Mouse (Mus musculus): ENCODE data around the gene Dusp27. TPM values are rescaled to one million over a fixed set of nuclear protein-coding genes. Genes with fewer than 3 reads are reported as not detected.

Gene Dusp27
- polyA plus RNA-seq, 1 experiment: not detected

GRCm38 (mm10) chr1:166123751-166124150 is 4.0 kb downstream of the Dusp27 start:
- TF ChIP-seq GATA1 (IDR thresholded peaks at IDR 0.05; ENCODE audit: low read length): no peak
- no peak for TF ChIP-seq TAL1 (IDR thresholded peaks at IDR 0.05; ENCODE audit: low read length)
- no peaks in the 10 kb centered on the region for H3K36me3 ChIP-seq (ENCODE audit: control insufficient read depth)
- H3K4me1 ChIP-seq (ENCODE audit: control insufficient read depth): peaks cover 9% of the 10 kb centered on the region
- H3K27me3 ChIP-seq (ENCODE audit: control insufficient read depth): no peaks in the 10 kb centered on the region
- no peaks in the 10 kb centered on the region for H3K9me3 ChIP-seq (ENCODE audit: control insufficient read depth, low read length)
- no peak overlapping the region for H3K4me3 ChIP-seq (replicated peaks)

- Histone ChIP-seq H3K4me1 (ENCODE audit: control insufficient read depth) (peaks cover 9% of the 10 kb centered on the region), H3K4me3 (replicated peaks) (no peak overlapping the region), H3K27me3 (ENCODE audit: control insufficient read depth) (no peaks in the 10 kb centered on the region), H3K9me3 (ENCODE audit: control insufficient read depth, low read length) (no peaks in the 10 kb centered on the region), H3K36me3 (ENCODE audit: control insufficient read depth) (no peaks in the 10 kb centered on the region)
- TF ChIP-seq TAL1 (IDR thresholded peaks at IDR 0.05; ENCODE audit: low read length): no peak
These were observed 4.7 kb downstream of the Dusp27 start for GRCm38 (mm10) chr1:166123045-166123444.

GRCm38 (mm10) chr1:166122114-166122513 is 5.6 kb downstream of the Dusp27 start:
- TF ChIP-seq TAL1 (IDR thresholded peaks at IDR 0.05; ENCODE audit: low read length) (no peak), GATA1 (IDR thresholded peaks at IDR 0.05; ENCODE audit: low read length) (no peak)
- no peaks in the 10 kb centered on the region for H3K9me3 ChIP-seq (ENCODE audit: control insufficient read depth, low read length)
- no peak overlapping the region for H3K4me3 ChIP-seq (replicated peaks)
- no peaks in the 10 kb centered on the region for H3K36me3 ChIP-seq (ENCODE audit: control insufficient read depth)
- peaks cover 9% of the 10 kb centered on the region for H3K4me1 ChIP-seq (ENCODE audit: control insufficient read depth)
- H3K27me3 ChIP-seq (ENCODE audit: control insufficient read depth): no peaks in the 10 kb centered on the region

GRCm38 (mm10) chr1:166117866-166118639 is 9.7 kb downstream of the Dusp27 start:
- no peaks in the 10 kb centered on the region for H3K9me3 ChIP-seq (ENCODE audit: control insufficient read depth, low read length)
- TF ChIP-seq GATA1 (IDR thresholded peaks at IDR 0.05; ENCODE audit: low read length): no peak
- H3K4me3 ChIP-seq (replicated peaks): no peak overlapping the region
- H3K27me3 ChIP-seq (ENCODE audit: control insufficient read depth): no peaks in the 10 kb centered on the region
- no peaks in the 10 kb centered on the region for H3K36me3 ChIP-seq (ENCODE audit: control insufficient read depth)
- H3K4me1 ChIP-seq (ENCODE audit: control insufficient read depth): no peaks in the 10 kb centered on the region

- no peak for TF ChIP-seq GATA1 (IDR thresholded peaks at IDR 0.05; ENCODE audit: low read length)
- TF ChIP-seq TAL1 (IDR thresholded peaks at IDR 0.05; ENCODE audit: low read length): no peak
- H3K4me3 ChIP-seq (replicated peaks): no peak overlapping the region
These were observed 12.0 kb downstream of the Dusp27 start for GRCm38 (mm10) chr1:166115719-166116118.

GRCm38 (mm10) chr1:166114986-166115385 is 12.7 kb downstream of the Dusp27 start:
- H3K4me3 ChIP-seq (replicated peaks): no peak overlapping the region
- no peaks in the 10 kb centered on the region for H3K27me3 ChIP-seq (ENCODE audit: control insufficient read depth)
- no peaks in the 10 kb centered on the region for H3K36me3 ChIP-seq (ENCODE audit: control insufficient read depth)
- no peaks in the 10 kb centered on the region for H3K9me3 ChIP-seq (ENCODE audit: control insufficient read depth, low read length)
- TF ChIP-seq GATA1 (IDR thresholded peaks at IDR 0.05; ENCODE audit: low read length): no peak
- no peak for TF ChIP-seq TAL1 (IDR thresholded peaks at IDR 0.05; ENCODE audit: low read length)
- H3K4me1 ChIP-seq (ENCODE audit: control insufficient read depth): no peaks in the 10 kb centered on the region

More at GRCm38 (mm10) chr1:166115719-166116118, 12.0 kb downstream of the Dusp27 start:
- H3K4me1 ChIP-seq (ENCODE audit: control insufficient read depth): no peaks in the 10 kb centered on the region
- no peaks in the 10 kb centered on the region for H3K9me3 ChIP-seq (ENCODE audit: control insufficient read depth, low read length)
- H3K27me3 ChIP-seq (ENCODE audit: control insufficient read depth): no peaks in the 10 kb centered on the region
- no peaks in the 10 kb centered on the region for H3K36me3 ChIP-seq (ENCODE audit: control insufficient read depth)

- Histone ChIP-seq H3K4me1 (ENCODE audit: control insufficient read depth) (peaks cover 8% of the 10 kb centered on the region), H3K36me3 (ENCODE audit: control insufficient read depth) (no peaks in the 10 kb centered on the region), H3K9me3 (ENCODE audit: control insufficient read depth, low read length) (no peaks in the 10 kb centered on the region), H3K4me3 (replicated peaks) (no peak overlapping the region), H3K27me3 (ENCODE audit: control insufficient read depth) (no peaks in the 10 kb centered on the region)
- TF ChIP-seq GATA1 (IDR thresholded peaks at IDR 0.05; ENCODE audit: low read length): no peak
- no peak for TF ChIP-seq TAL1 (IDR thresholded peaks at IDR 0.05; ENCODE audit: low read length)
These were observed 22.3 kb downstream of the Dusp27 start for GRCm38 (mm10) chr1:166105464-166105863.

GRCm38 (mm10) chr1:166104858-166105257 is 22.9 kb downstream of the Dusp27 start:
- Histone ChIP-seq H3K27me3 (ENCODE audit: control insufficient read depth) (no peaks in the 10 kb centered on the region), H3K36me3 (ENCODE audit: control insufficient read depth) (no peaks in the 10 kb centered on the region), H3K9me3 (ENCODE audit: control insufficient read depth, low read length) (no peaks in the 10 kb centered on the region), H3K4me1 (ENCODE audit: control insufficient read depth) (peaks cover 8% of the 10 kb centered on the region), H3K4me3 (replicated peaks) (no peak overlapping the region)
- no peak for TF ChIP-seq TAL1 (IDR thresholded peaks at IDR 0.05; ENCODE audit: low read length)
- no peak for TF ChIP-seq GATA1 (IDR thresholded peaks at IDR 0.05; ENCODE audit: low read length)

GRCm38 (mm10) chr1:166102920-166103608 is 24.7 kb downstream of the Dusp27 start:
- no peaks in the 10 kb centered on the region for H3K27me3 ChIP-seq (ENCODE audit: control insufficient read depth)
- no peak for TF ChIP-seq GATA1 (IDR thresholded peaks at IDR 0.05; ENCODE audit: low read length)
- no peak for TF ChIP-seq TAL1 (IDR thresholded peaks at IDR 0.05; ENCODE audit: low read length)
- peaks cover 8% of the 10 kb centered on the region for H3K4me1 ChIP-seq (ENCODE audit: control insufficient read depth)
- no peaks in the 10 kb centered on the region for H3K36me3 ChIP-seq (ENCODE audit: control insufficient read depth)
- H3K4me3 ChIP-seq (replicated peaks): no peak overlapping the region
- no peaks in the 10 kb centered on the region for H3K9me3 ChIP-seq (ENCODE audit: control insufficient read depth, low read length)
